Mouse (Mus musculus): ENCODE data around the gene F12. TPM values are rescaled to one million over a fixed set of nuclear protein-coding genes. Genes with fewer than 3 reads are reported as not detected.

F12 gene
- polyA plus RNA-seq, 1 experiment = 0.03 TPM

DNA sequence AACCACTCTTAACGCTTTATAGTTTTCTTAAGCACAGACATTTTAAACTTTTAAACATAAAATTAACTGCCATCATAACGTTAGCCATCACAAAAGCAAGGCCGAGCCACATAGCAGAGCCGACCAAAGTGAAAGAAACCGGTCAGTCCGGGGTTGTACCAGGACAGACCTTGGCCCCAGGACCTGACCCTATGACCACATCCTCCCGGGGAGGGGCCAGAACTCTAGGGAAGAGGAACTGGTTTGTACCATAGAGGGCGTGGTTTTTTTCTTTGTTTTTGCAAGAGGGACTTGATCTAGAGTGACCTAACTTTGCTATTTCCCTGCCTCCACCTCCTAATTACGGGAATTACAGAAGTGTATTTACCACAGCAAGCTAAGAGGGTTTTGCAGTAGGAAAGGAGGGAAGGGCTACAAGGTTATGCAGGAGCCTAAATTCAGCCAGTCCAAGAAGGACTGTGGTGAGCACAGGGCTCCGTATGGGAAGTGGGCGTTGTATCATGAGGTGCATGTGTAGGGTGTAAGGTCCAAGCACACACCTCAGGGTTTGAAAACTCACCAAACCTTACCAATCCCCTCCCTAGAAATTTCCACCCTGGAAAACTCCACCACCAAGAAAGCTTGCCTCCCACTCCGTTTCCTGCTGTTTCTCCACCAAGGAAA lies 2.8 kb upstream of the F12 start:
- peak; percentile 86 for DNase-seq
- TF ChIP-seq POLR2A (IDR thresholded peaks at IDR 0.05; ENCODE audit: low read depth, low read length) (no peak), CTCF (conservative IDR thresholded peaks at IDR 0.05; ENCODE audit: insufficient read depth, insufficient read length, low read depth, low read length) (no peak)
- Histone ChIP-seq H3K4me3 (ENCODE audit: insufficient read depth, low read depth, low read length) (no peak overlapping the region), H3K4me1 (ENCODE audit: control insufficient read depth, insufficient read depth, low read length) (no peaks in the 10 kb centered on the region), H3K27me3 (replicated peaks; ENCODE audit: control insufficient read depth, insufficient read depth, low read length) (no peaks in the 10 kb centered on the region), H3K27ac (ENCODE audit: insufficient read depth, low read depth, low read length) (peak overlapping the region; percentile 75), H3K36me3 (ENCODE audit: control insufficient read depth, insufficient read depth, low read length) (no peaks in the 10 kb centered on the region)
- WGBS = 44% methylated on average over 12 of the region's 12 CpGs

GRCm38 (mm10) chr13:55420933-55421800 lies 5.4 kb downstream of the F12 start:
- Histone ChIP-seq H3K4me3 (ENCODE audit: insufficient read depth, low read depth, low read length) (peak overlapping the region; percentile 13; the same call in 1 of the 2 replicates), H3K27me3 (replicated peaks; ENCODE audit: control insufficient read depth, insufficient read depth, low read length) (no peaks in the 10 kb centered on the region), H3K4me1 (ENCODE audit: control insufficient read depth, insufficient read depth, low read length) (no peaks in the 10 kb centered on the region), H3K36me3 (ENCODE audit: control insufficient read depth, insufficient read depth, low read length) (no peaks in the 10 kb centered on the region), H3K27ac (ENCODE audit: insufficient read depth, low read depth, low read length) (no peak overlapping the region)
- DNase-seq = peak; percentile 70
- TF ChIP-seq POLR2A (IDR thresholded peaks at IDR 0.05; ENCODE audit: low read depth, low read length) (no peak), CTCF (conservative IDR thresholded peaks at IDR 0.05; ENCODE audit: insufficient read depth, insufficient read length, low read depth, low read length) (peak; percentile 82)
- 10% methylated on average over 35 of the region's 35 CpGs for WGBS

- no peaks in the 10 kb centered on the region for H3K36me3 ChIP-seq (ENCODE audit: control insufficient read depth, insufficient read depth, low read length)
- DNase-seq = no peak
- WGBS = 30% methylated on average over 51 of the region's 51 CpGs
- no peak overlapping the region for H3K4me3 ChIP-seq (ENCODE audit: insufficient read depth, low read depth, low read length)
- TF ChIP-seq POLR2A (IDR thresholded peaks at IDR 0.05; ENCODE audit: low read depth, low read length) = no peak
- TF ChIP-seq CTCF (conservative IDR thresholded peaks at IDR 0.05; ENCODE audit: insufficient read depth, insufficient read length, low read depth, low read length) = no peak
- H3K4me1 ChIP-seq (ENCODE audit: control insufficient read depth, insufficient read depth, low read length) = no peaks in the 10 kb centered on the region
- no peak overlapping the region for H3K27ac ChIP-seq (ENCODE audit: insufficient read depth, low read depth, low read length)
- no peaks in the 10 kb centered on the region for H3K27me3 ChIP-seq (replicated peaks; ENCODE audit: control insufficient read depth, insufficient read depth, low read length)
Measured at GRCm38 (mm10) chr13:55420018-55420932, 6.3 kb downstream of the F12 start.

- no peak overlapping the region for H3K4me3 ChIP-seq (ENCODE audit: insufficient read depth, low read depth, low read length)
- no peak for DNase-seq
- H3K27me3 ChIP-seq (replicated peaks; ENCODE audit: control insufficient read depth, insufficient read depth, low read length) = no peaks in the 10 kb centered on the region
- WGBS = 57% methylated on average over 5 of the region's 5 CpGs
- H3K4me1 ChIP-seq (ENCODE audit: control insufficient read depth, insufficient read depth, low read length) = no peaks in the 10 kb centered on the region
- no peak for TF ChIP-seq POLR2A (IDR thresholded peaks at IDR 0.05; ENCODE audit: low read depth, low read length)
- H3K27ac ChIP-seq (ENCODE audit: insufficient read depth, low read depth, low read length) = no peak overlapping the region
- H3K36me3 ChIP-seq (ENCODE audit: control insufficient read depth, insufficient read depth, low read length) = no peaks in the 10 kb centered on the region
Measured at GRCm38 (mm10) chr13:55419142-55419541, 7.5 kb downstream of the F12 start.

DNA sequence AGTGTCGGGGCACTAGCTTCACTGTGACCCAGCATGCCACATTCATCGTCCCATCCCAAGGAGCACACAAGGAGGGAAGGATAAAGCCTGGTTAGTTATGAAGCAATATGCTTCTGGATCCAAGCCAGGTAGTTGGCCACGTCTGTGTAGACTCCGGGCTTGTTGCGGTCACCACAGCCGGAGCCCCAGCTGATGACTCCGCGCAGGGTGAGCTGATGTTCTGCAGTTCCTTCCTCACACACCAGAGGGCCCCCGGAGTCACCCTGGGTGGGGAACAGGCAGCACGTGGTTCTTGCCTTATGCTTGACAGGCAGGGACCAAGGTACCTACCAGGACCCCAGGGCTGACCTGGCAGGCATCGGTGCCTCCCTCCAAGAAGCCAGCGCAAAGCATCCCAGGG lies 8.6 kb downstream of the F12 start:
- 7% methylated on average over 12 of the region's 12 CpGs for WGBS
- no peaks in the 10 kb centered on the region for H3K27me3 ChIP-seq (replicated peaks; ENCODE audit: control insufficient read depth, insufficient read depth, low read length)
- no peaks in the 10 kb centered on the region for H3K36me3 ChIP-seq (ENCODE audit: control insufficient read depth, insufficient read depth, low read length)

DNA sequence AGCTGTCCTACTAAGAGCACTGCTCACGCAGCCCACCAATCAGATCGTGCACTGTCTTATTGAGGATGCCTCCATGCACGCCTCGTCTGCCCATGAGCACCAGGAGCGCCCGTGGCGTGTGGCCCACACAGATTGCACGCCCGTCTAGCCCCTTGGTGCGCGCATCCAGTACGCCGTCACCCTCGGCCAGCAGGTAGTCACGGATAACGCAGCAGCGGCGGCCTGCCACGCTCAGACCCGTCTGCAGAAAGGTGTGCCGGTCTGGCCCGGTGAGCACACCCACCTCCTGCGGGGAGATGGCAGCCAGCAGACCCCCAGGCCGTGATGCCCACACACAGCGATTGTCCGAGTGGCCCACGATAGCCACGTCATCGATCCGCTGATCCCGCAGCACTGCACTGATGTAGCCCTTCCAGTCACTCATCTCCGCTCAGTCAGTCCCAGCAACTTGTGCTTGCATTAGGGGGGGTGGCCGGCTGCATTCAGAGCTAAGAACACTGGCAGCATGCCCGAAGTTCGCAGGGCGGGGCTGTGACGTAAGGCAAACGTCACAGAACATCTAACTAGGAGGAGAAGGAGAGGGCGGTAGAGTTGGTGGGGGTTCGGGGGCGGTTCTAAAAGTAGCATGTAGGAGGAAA lies 11.7 kb downstream of the F12 start, which contains the start of gene Pfn3:
Gene Pfn3, minus strand, starts transcription at position 490 of the 638 bp plus-strand sequence.
- no peak within 1 kb of the TSS for H3K4me3 ChIP-seq (ENCODE audit: insufficient read depth, low read depth, low read length)
- WGBS = 19% methylated on average over 41 of the region's 41 CpGs
- no peaks in the 10 kb centered on the region for H3K27me3 ChIP-seq (replicated peaks; ENCODE audit: control insufficient read depth, insufficient read depth, low read length)
- H3K4me1 ChIP-seq (ENCODE audit: control insufficient read depth, insufficient read depth, low read length) = no peaks in the 10 kb centered on the region
- peak; percentile 90 for TF ChIP-seq POLR2A (IDR thresholded peaks at IDR 0.05; ENCODE audit: low read depth, low read length)
- TF ChIP-seq CTCF (conservative IDR thresholded peaks at IDR 0.05; ENCODE audit: insufficient read depth, insufficient read length, low read depth, low read length) = no peak; the same call in 1 of the 2 replicates
- H3K36me3 ChIP-seq (ENCODE audit: control insufficient read depth, insufficient read depth, low read length) = no peaks in the 10 kb centered on the region; the same call in 1 of the 2 replicates
- DNase-seq = peak; percentile 93
- H3K27ac ChIP-seq (ENCODE audit: insufficient read depth, low read depth, low read length) = no peak within 1 kb of the TSS

More for the DNA sequence above, 8.6 kb downstream of the F12 start:
- TF ChIP-seq CTCF (conservative IDR thresholded peaks at IDR 0.05; ENCODE audit: insufficient read depth, insufficient read length, low read depth, low read length) (peak; percentile 80), POLR2A (IDR thresholded peaks at IDR 0.05; ENCODE audit: low read depth, low read length) (no peak)
- peak; percentile 84 for DNase-seq
- Histone ChIP-seq H3K4me1 (ENCODE audit: control insufficient read depth, insufficient read depth, low read length) (no peaks in the 10 kb centered on the region), H3K27ac (ENCODE audit: insufficient read depth, low read depth, low read length) (no peak overlapping the region), H3K4me3 (ENCODE audit: insufficient read depth, low read depth, low read length) (no peak overlapping the region)

All from kidney, adult 2 months (tissue).